Mouse (Mus musculus) gastrocnemius, adult 8-10 months (tissue): ENCODE data around the gene Zfp644. TPM values are rescaled to one million over a fixed set of nuclear protein-coding genes. Genes with fewer than 3 reads are reported as not detected.

Experiments used
- DNase-seq, 2 experiments: peaks; one replicate each; pipeline ENCODE4 v3.0.0; 2022; ENCODE audit warnings: low spot score in 2 of 2
- total RNA-seq, 4 experiments: library from RNA; stranded (reverse); gene quantifications; 2 replicates each; pipeline ENCODE4 v1.2.4; 2022

The Zfp644 gene
- total RNA-seq, 4 experiments from 2014 or later, result 46.7 to 56.8 (median 48.4) TPM

GRCm38 (mm10) chr5:106664910-106665309 is 32.2 kb downstream of the Zfp644 start:
- DNase-seq, result no peak

- DNase-seq, result no peak
Measured at GRCm38 (mm10) chr5:106660867-106661266, 36.2 kb downstream of the Zfp644 start.

- DNase-seq, result no peak
Measured at GRCm38 (mm10) chr5:106652790-106653328, 44.2 kb downstream of the Zfp644 start.

- DNase-seq, result no peak
Measured at GRCm38 (mm10) chr5:106652220-106652753, 44.8 kb downstream of the Zfp644 start.

- no peak for DNase-seq
Measured at GRCm38 (mm10) chr5:106649995-106650394, 47.1 kb downstream of the Zfp644 start.

- DNase-seq, result no peak
Measured at GRCm38 (mm10) chr5:106649441-106649840, 47.6 kb downstream of the Zfp644 start.

GRCm38 (mm10) chr5:106643434-106643833 is 53.7 kb downstream of the Zfp644 start:
- no peak for DNase-seq

- no peak for DNase-seq
Measured at GRCm38 (mm10) chr5:106641876-106642275, 55.2 kb downstream of the Zfp644 start.

- no peak for DNase-seq
Measured at GRCm38 (mm10) chr5:106640235-106640809, 56.8 kb downstream of the Zfp644 start.

- no peak for DNase-seq
Measured at GRCm38 (mm10) chr5:106639627-106640026, 57.5 kb downstream of the Zfp644 start.

- DNase-seq, result no peak
Measured at GRCm38 (mm10) chr5:106636423-106636946, 60.6 kb downstream of the Zfp644 start.

GRCm38 (mm10) chr5:106628369-106629149 is 68.5 kb downstream of the Zfp644 start:
- DNase-seq, result no peak

- DNase-seq, result no peak
Measured at GRCm38 (mm10) chr5:106623337-106623736, 73.8 kb downstream of the Zfp644 start.

- DNase-seq, result no peak
Measured at GRCm38 (mm10) chr5:106622193-106622592, 74.9 kb downstream of the Zfp644 start.

- no peak for DNase-seq
Measured at GRCm38 (mm10) chr5:106620446-106620845, 76.6 kb downstream of the Zfp644 start.

- no peak for DNase-seq
Measured at GRCm38 (mm10) chr5:106615006-106615405, 82.1 kb downstream of the Zfp644 start.

- DNase-seq, result no peak
Measured at GRCm38 (mm10) chr5:106614570-106614969, 82.5 kb downstream of the Zfp644 start.

GRCm38 (mm10) chr5:106612151-106612550 is 84.9 kb downstream of the Zfp644 start:
- DNase-seq, result no peak

GRCm38 (mm10) chr5:106608798-106609197 is 88.3 kb downstream of the Zfp644 start, which contains the start of gene Gm17304:
TSS of gene Gm17304 (plus strand) at chr5:106609098.
- no peak for DNase-seq

- no peak for DNase-seq
Measured at GRCm38 (mm10) chr5:106607081-106607480, 90.0 kb downstream of the Zfp644 start.

- no peak for DNase-seq
Measured at GRCm38 (mm10) chr5:106605096-106605495, 92.0 kb downstream of the Zfp644 start.

- DNase-seq, result no peak
Measured at GRCm38 (mm10) chr5:106604381-106604780, 92.7 kb downstream of the Zfp644 start.
